Mouse (Mus musculus): ENCODE data around the gene Phykpl. TPM values are rescaled to one million over a fixed set of nuclear protein-coding genes. Genes with fewer than 3 reads are reported as not detected.

Gene Phykpl
- polyA plus RNA-seq, 1 experiment from 2014 or later: 9.8 TPM

GRCm38 (mm10) chr11:51633721-51634120 lies 49.2 kb downstream of the Phykpl start:
- Histone ChIP-seq H3K27me3 (ENCODE audit: control insufficient read depth, insufficient read depth, low read length) (no peaks in the 10 kb centered on the region), H3K9me3 (ENCODE audit: control insufficient read depth, low read length) (no peaks in the 10 kb centered on the region), H3K4me3 (replicated peaks; ENCODE audit: low read length) (no peak overlapping the region), H3K27ac (no peak overlapping the region), H3K36me3 (replicated peaks; ENCODE audit: control insufficient read depth, insufficient read depth) (peaks cover 9% of the 10 kb centered on the region), H3K9ac (no peak overlapping the region), H3K4me2 (replicated peaks) (no peak overlapping the region), H3K4me1 (replicated peaks; ENCODE audit: control insufficient read depth, insufficient read depth, low read length) (peaks cover 10% of the 10 kb centered on the region)
- 94% methylated on average over 3 of the region's 3 CpGs for WGBS
- ATAC-seq (ENCODE audit: low FRiP score) (no peak), DNase-seq (ENCODE audit: low spot score) (no peak)

- ATAC-seq (ENCODE audit: low FRiP score) (no peak), DNase-seq (ENCODE audit: low spot score) (no peak)
- Histone ChIP-seq H3K9ac (peak overlapping the region; percentile 64), H3K4me3 (replicated peaks; ENCODE audit: low read length) (peak overlapping the region; percentile 82), H3K36me3 (replicated peaks; ENCODE audit: control insufficient read depth, insufficient read depth) (no peaks in the 10 kb centered on the region), H3K27me3 (ENCODE audit: control insufficient read depth, insufficient read depth, low read length) (no peaks in the 10 kb centered on the region), H3K9me3 (ENCODE audit: control insufficient read depth, low read length) (no peaks in the 10 kb centered on the region), H3K27ac (peak overlapping the region; percentile 79; the same call in 1 of the 2 replicates), H3K4me2 (replicated peaks) (peak overlapping the region; percentile 79), H3K4me1 (replicated peaks; ENCODE audit: control insufficient read depth, insufficient read depth, low read length) (peaks cover 10% of the 10 kb centered on the region)
- 19% methylated on average over 6 of the region's 6 CpGs for WGBS
Measured at GRCm38 (mm10) chr11:51635127-51635524, 50.6 kb downstream of the Phykpl start.

DNA sequence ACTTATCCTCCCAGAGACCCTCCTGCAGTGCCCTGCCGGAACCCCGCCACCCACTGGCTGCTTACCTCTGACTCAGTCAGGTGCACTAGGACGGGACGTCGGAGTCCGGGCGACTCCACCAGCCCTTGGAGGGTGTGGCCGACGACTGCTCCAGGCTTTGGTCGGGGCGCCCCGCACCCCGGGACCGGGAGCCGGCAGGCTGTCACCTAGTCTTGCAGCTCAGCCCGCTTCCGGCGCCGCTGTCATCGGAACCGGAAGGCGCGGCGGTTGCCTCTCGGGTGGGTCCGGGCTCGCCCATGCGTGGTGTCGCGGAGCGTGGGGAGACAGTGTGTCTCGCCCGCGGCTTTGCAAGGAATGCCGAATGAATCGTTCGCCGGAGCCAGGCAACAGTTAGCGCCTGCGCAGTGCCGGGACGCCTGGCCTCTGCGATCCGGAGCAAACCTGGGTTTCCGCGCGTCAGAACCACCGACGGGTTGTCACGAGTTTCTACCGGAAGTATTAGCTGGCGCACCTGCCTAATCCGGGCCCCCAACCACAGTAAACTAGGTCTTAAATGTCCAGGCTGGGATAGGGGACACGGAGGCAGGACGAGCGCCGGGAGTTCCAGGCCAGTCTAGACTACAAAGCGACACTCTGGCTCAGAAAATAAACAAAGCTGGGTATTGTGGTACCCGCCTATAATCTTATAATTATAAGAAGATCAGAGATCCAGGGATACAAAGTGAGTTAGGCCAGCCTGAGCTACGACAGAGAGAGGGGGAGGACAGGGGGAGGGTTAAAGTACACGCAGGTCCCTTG lies 51.2 kb downstream of the Phykpl start, which contains the start of gene Rmnd5b:
Rmnd5b (minus strand) TSS at position 372 of the 798 bp plus-strand sequence.
- Histone ChIP-seq H3K9ac (peak within 1 kb of the TSS; percentile 64), H3K36me3 (replicated peaks; ENCODE audit: control insufficient read depth, insufficient read depth) (no peaks in the 10 kb centered on the region), H3K4me3 (replicated peaks; ENCODE audit: low read length) (peak within 1 kb of the TSS; percentile 82), H3K27me3 (ENCODE audit: control insufficient read depth, insufficient read depth, low read length) (no peaks in the 10 kb centered on the region), H3K4me1 (replicated peaks; ENCODE audit: control insufficient read depth, insufficient read depth, low read length) (peaks cover 10% of the 10 kb centered on the region), H3K4me2 (replicated peaks) (peak within 1 kb of the TSS; percentile 79), H3K27ac (peak within 1 kb of the TSS; percentile 79), H3K9me3 (ENCODE audit: control insufficient read depth, low read length) (no peaks in the 10 kb centered on the region)
- ATAC-seq (ENCODE audit: low FRiP score) (peak; percentile 93), DNase-seq (ENCODE audit: low spot score) (peak; percentile 90)
- under 1% methylated on average over 61 of the region's 61 CpGs for WGBS

DNA sequence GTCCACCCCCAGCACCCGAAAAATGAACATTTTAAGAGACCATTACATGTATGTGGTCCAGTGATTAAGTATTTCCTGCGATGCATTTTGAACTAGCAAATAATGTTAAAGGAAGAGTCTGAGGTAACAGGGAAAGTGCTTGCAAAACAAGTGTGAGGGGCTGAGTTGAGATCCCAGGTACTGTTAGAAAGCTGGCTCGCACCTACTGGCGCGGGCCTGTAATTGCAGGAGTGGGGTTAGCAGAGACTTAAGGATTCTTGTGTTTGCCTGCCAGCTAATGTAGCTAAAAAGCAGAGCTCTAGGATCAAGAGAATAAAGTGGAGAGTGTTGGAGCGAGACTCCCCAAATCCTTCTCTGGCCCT lies 51.7 kb downstream of the Phykpl start:
- H3K4me2 ChIP-seq (replicated peaks): peak overlapping the region; percentile 79
- H3K27me3 ChIP-seq (ENCODE audit: control insufficient read depth, insufficient read depth, low read length): no peaks in the 10 kb centered on the region
- no peaks in the 10 kb centered on the region for H3K36me3 ChIP-seq (replicated peaks; ENCODE audit: control insufficient read depth, insufficient read depth)
- H3K4me1 ChIP-seq (replicated peaks; ENCODE audit: control insufficient read depth, insufficient read depth, low read length): peaks cover 10% of the 10 kb centered on the region
- peak overlapping the region; percentile 79 for H3K27ac ChIP-seq
- peak overlapping the region; percentile 82 for H3K4me3 ChIP-seq (replicated peaks; ENCODE audit: low read length)
- DNase-seq (ENCODE audit: low spot score): peak; percentile 69
- WGBS: 6% methylated on average over 6 of the region's 6 CpGs
- H3K9ac ChIP-seq: peak overlapping the region; percentile 64
- no peaks in the 10 kb centered on the region for H3K9me3 ChIP-seq (ENCODE audit: control insufficient read depth, low read length)
- peak; percentile 46 for ATAC-seq (ENCODE audit: low FRiP score)

- no peak for DNase-seq (ENCODE audit: low spot score)
Measured at GRCm38 (mm10) chr11:51637971-51638414, 53.4 kb downstream of the Phykpl start.

GRCm38 (mm10) chr11:51638497-51638896 lies 53.9 kb downstream of the Phykpl start:
- no peaks in the 10 kb centered on the region for H3K27me3 ChIP-seq (ENCODE audit: control insufficient read depth, insufficient read depth, low read length)
- no peak overlapping the region for H3K4me2 ChIP-seq (replicated peaks)
- ATAC-seq (ENCODE audit: low FRiP score): no peak
- no peak for DNase-seq (ENCODE audit: low spot score)
- no peaks in the 10 kb centered on the region for H3K9me3 ChIP-seq (ENCODE audit: control insufficient read depth, low read length)
- WGBS: 74% methylated on average over 5 of the region's 5 CpGs
- no peak overlapping the region for H3K4me3 ChIP-seq (replicated peaks; ENCODE audit: low read length)
- no peak overlapping the region for H3K27ac ChIP-seq
- peaks cover 10% of the 10 kb centered on the region for H3K4me1 ChIP-seq (replicated peaks; ENCODE audit: control insufficient read depth, insufficient read depth, low read length)
- H3K9ac ChIP-seq: no peak overlapping the region
- H3K36me3 ChIP-seq (replicated peaks; ENCODE audit: control insufficient read depth, insufficient read depth): no peaks in the 10 kb centered on the region

More at GRCm38 (mm10) chr11:51637971-51638414, 53.4 kb downstream of the Phykpl start:
- Histone ChIP-seq H3K9ac (no peak overlapping the region), H3K36me3 (replicated peaks; ENCODE audit: control insufficient read depth, insufficient read depth) (no peaks in the 10 kb centered on the region), H3K27me3 (ENCODE audit: control insufficient read depth, insufficient read depth, low read length) (no peaks in the 10 kb centered on the region), H3K4me1 (replicated peaks; ENCODE audit: control insufficient read depth, insufficient read depth, low read length) (peaks cover 10% of the 10 kb centered on the region), H3K4me3 (replicated peaks; ENCODE audit: low read length) (no peak overlapping the region), H3K4me2 (replicated peaks) (no peak overlapping the region), H3K9me3 (ENCODE audit: control insufficient read depth, low read length) (no peaks in the 10 kb centered on the region), H3K27ac (no peak overlapping the region)
- 5% methylated on average over 17 of the region's 17 CpGs for WGBS
- no peak for ATAC-seq (ENCODE audit: low FRiP score)

GRCm38 (mm10) chr11:51640748-51641147 lies 56.2 kb downstream of the Phykpl start:
- Histone ChIP-seq H3K4me3 (replicated peaks; ENCODE audit: low read length) (no peak overlapping the region), H3K9me3 (ENCODE audit: control insufficient read depth, low read length) (no peaks in the 10 kb centered on the region), H3K4me2 (replicated peaks) (no peak overlapping the region), H3K9ac (no peak overlapping the region), H3K27me3 (ENCODE audit: control insufficient read depth, insufficient read depth, low read length) (no peaks in the 10 kb centered on the region), H3K27ac (no peak overlapping the region), H3K36me3 (replicated peaks; ENCODE audit: control insufficient read depth, insufficient read depth) (no peaks in the 10 kb centered on the region), H3K4me1 (replicated peaks; ENCODE audit: control insufficient read depth, insufficient read depth, low read length) (no peaks in the 10 kb centered on the region)
- 84% methylated on average over 7 of the region's 7 CpGs for WGBS
- no peak for DNase-seq (ENCODE audit: low spot score)
- ATAC-seq (ENCODE audit: low FRiP score): no peak

DNA sequence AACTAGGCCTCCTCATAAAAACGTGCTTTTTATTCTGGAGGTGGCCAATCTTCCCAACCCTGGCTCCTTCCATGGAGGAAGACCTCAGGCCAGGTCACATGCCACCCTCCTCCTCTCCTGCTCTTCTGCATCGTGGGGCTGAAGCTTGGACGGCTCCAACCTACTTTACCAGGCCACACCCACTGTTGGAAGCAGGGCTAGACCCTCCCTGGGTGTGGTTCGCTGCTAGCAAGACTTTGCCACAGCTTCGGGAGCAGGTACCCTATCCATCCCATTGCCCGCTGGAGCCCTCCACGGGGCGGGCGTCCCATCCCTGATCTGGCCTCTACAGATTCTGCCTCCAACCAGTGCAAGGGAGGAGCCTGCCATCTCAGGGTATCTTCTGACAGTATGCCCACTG lies 58.6 kb downstream of the Phykpl start:
- DNase-seq (ENCODE audit: low spot score) (no peak), ATAC-seq (ENCODE audit: low FRiP score) (no peak)
- Histone ChIP-seq H3K4me2 (replicated peaks) (no peak overlapping the region), H3K4me3 (replicated peaks; ENCODE audit: low read length) (no peak overlapping the region), H3K4me1 (replicated peaks; ENCODE audit: control insufficient read depth, insufficient read depth, low read length) (no peaks in the 10 kb centered on the region), H3K36me3 (replicated peaks; ENCODE audit: control insufficient read depth, insufficient read depth) (no peaks in the 10 kb centered on the region), H3K27ac (no peak overlapping the region), H3K9me3 (ENCODE audit: control insufficient read depth, low read length) (no peaks in the 10 kb centered on the region), H3K9ac (no peak overlapping the region), H3K27me3 (ENCODE audit: control insufficient read depth, insufficient read depth, low read length) (no peaks in the 10 kb centered on the region)
- WGBS: 81% methylated on average over 9 of the region's 9 CpGs

- no peak overlapping the region for H3K9ac ChIP-seq
- H3K27ac ChIP-seq: no peak overlapping the region
- 54% methylated on average over 15 of the region's 15 CpGs for WGBS
- 0 out of 2 replicates have a peak overlapping the region, but pooled peaks have one; percentile 10 for H3K4me2 ChIP-seq (replicated peaks)
- no peak overlapping the region for H3K4me3 ChIP-seq (replicated peaks; ENCODE audit: low read length)
- ATAC-seq (ENCODE audit: low FRiP score): no peak
- H3K9me3 ChIP-seq (ENCODE audit: control insufficient read depth, low read length): no peaks in the 10 kb centered on the region
- no peaks in the 10 kb centered on the region for H3K36me3 ChIP-seq (replicated peaks; ENCODE audit: control insufficient read depth, insufficient read depth)
- no peak for DNase-seq (ENCODE audit: low spot score)
- no peaks in the 10 kb centered on the region for H3K27me3 ChIP-seq (ENCODE audit: control insufficient read depth, insufficient read depth, low read length)
- H3K4me1 ChIP-seq (replicated peaks; ENCODE audit: control insufficient read depth, insufficient read depth, low read length): peaks cover 4% of the 10 kb centered on the region; the same call in 1 of the 2 replicates
Measured at GRCm38 (mm10) chr11:51643761-51644160, 59.2 kb downstream of the Phykpl start.

Data from hindbrain, embryonic 14.5 days (tissue).